Mouse (Mus musculus) right cerebral cortex, adult 2 months (tissue): ENCODE measurements around the gene Gjb5.

ENCODE experiments used
- DNase-seq, 2 experiments: peaks; one replicate each; pipeline ENCODE4 v3.0.0; 2021 to 2022; ENCODE audit warnings: low spot score in 2 of 2

The Gjb5 gene

GRCm38 (mm10) chr4:127349560-127350300 is 8.3 kb downstream of the Gjb5 start:
- DNase-seq = no peak

DNA sequence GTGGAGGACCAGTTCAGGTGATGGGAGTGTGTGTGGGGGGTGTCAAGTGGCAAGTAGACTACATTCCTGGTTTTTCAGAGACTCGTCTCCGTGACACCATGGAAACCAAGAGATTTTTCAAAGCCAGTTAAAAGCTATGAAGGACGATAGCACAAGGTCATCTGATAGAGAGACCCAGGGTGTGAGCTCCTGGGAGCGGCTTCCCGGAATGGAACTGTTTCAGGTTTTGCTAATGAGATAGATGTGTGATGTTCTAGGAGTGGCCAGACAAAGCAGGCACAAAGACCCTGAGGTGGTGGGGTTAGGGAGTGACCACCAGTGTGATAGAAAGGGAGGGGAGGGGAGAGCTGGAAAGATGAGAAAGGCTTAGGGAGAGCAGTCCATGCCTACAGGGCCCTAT is 13.0 kb downstream of the Gjb5 start:
- no peak for DNase-seq

- DNase-seq = no peak
Observed at GRCm38 (mm10) chr4:127341372-127341771, 16.6 kb downstream of the Gjb5 start.

GRCm38 (mm10) chr4:127337668-127338067 is 20.3 kb downstream of the Gjb5 start:
- no peak for DNase-seq

GRCm38 (mm10) chr4:127334870-127335504 is 23.0 kb downstream of the Gjb5 start:
- no peak for DNase-seq

GRCm38 (mm10) chr4:127331171-127331570 is 26.8 kb downstream of the Gjb5 start:
- DNase-seq = no peak

DNA sequence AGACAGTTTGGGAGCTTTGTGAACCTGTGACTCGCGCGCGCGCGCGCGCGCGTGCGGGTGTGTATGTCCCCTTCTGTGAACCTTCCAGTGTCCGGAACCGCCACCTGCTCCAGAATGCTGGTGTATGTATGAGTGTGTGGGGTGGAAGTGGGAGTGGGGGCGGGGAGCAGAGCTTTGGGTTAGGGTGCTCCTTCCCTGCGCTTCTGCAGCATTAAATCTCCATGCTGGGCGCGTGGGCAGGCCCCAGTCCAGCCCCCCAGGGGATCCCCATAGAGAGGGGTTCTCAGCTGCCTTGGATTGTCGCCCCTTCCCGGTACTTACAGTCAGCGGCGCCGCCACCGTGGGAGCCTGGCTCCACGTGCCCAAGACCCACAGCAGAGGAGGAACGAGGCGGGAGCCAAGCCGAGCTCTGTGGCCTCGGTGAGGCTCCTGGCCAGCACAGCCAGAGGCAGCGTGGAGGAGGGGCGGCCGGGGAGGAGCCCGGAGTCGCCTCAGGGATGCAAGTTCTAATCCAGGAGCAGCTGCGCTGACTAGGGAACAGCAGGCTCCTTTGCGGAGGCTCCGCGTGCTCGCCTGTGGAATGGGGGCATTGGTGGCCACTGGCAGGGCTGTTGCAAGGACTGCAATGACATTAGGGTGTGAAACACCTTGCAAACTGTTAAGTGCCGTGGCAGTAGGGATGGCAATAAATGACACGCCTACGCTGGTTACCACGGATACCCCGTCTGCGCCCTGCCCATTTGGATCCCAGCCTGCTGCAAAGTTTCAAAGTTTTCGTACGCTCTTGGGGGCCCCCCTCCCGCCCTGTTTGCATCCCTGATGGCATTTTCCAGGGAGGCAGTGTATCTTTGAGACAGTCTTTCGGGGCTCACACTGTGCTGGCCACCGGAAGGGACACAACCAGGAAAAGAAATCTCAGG is 27.5 kb downstream of the Gjb5 start, which contains the start of gene Gjb3:
Gjb3 (minus strand) TSS at position 664 of the 920 bp plus-strand sequence.
- DNase-seq = peak; percentile 29 to 39

DNA sequence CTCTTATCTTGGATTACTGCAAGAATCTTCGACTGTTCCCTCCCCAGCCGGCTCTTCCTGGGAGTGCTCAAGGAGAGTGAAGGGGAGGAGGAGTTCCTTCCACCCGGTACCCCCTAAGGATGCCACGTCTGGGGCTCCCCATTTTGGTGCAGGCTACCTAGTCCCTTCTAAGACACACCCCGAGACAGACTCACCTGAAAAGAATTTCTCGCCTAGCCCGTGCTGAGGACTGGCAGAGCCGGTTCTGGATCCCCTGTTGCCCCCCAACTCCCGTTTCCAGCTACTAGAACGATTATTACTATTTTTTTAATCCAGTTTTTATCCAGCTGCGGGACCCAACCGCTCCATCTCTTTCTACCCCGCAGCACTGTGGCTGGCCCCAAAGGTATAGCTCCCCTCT is 28.2 kb downstream of the Gjb5 start:
- DNase-seq = no peak

DNA sequence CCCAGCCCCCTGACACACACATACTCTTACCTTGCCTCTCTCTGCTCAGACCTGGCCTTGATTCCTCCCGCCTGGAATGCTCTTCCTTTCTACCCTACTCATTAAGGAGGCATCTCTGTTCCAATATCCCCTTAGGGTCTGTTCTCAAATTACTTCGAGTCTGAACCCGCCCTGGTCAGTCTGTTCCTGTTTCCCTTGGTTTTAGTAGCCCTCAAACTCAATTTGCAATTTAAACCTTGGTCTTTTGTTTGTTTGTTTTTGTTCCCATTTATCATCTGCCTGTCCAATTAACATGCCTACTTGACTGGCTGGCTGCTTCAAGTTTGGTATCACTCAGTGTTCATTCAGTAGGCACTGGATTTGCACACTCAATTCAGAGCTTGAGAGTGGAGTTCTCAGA is 28.9 kb downstream of the Gjb5 start:
- DNase-seq = no peak

GRCm38 (mm10) chr4:127328378-127328777 is 29.6 kb downstream of the Gjb5 start:
- no peak for DNase-seq

DNA sequence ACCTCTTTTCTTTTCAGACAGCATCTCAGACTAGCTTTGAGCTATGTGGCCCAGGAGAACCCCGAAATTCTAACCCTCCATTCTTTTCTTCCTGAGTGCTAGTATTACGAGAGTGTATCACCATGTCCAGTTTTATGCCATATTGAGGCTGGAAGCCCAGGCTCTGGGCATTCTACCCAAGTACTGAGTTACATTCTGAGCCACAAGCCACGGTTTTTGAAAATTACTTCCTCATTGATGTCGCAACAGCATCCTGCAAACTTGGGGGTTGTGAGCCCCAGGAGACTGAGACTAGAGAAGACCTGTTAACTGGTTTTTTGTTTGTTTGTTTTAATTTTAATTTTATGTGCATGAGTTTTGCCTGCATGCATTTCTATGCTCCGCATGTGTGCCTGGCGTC is 30.2 kb downstream of the Gjb5 start:
- DNase-seq = no peak

DNA sequence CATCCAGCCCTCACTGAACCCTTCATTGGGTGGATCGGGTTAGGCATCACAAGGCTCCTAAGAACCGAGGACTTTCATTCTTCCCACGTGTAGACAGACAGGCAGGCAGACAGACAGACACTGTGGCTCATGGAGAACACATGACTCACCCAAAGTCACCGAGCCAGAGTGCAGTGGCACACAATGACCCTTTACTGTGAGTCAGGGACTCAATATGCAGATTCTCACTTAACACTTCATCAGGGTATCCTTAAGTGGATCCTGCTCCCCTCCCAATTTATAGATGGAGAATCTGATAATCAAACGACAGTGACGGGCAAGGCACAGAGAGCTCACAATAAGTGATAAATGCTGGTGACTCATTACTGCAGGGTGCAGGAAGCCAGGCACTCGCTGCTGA is 30.7 kb downstream of the Gjb5 start:
- DNase-seq = no peak

- DNase-seq = no peak
Observed at GRCm38 (mm10) chr4:127325276-127325675, 32.7 kb downstream of the Gjb5 start.

DNA sequence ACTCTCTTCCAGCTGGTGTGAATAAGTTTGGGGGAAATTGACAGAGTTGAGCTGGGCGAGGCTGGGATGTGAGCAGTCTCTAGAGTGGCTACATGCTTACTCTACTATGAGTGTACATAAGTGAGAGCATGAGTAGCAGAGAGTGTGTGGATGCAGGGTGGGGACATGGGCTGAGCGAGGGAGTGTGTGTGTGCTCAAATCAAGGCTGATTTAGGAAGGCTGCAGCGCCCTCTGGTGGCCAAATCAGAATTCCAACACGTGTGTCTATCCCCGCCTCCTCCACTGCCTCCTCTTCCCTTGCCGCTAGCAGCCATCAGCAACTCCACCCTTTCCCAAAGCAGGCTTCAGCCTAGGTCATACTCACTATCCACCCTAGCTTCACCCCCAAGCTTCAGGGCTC is 33.2 kb downstream of the Gjb5 start:
- peak; percentile 83 to 88 for DNase-seq

GRCm38 (mm10) chr4:127324296-127324695 is 33.7 kb downstream of the Gjb5 start:
- DNase-seq = no peak

- no peak for DNase-seq
Observed at GRCm38 (mm10) chr4:127323651-127324050, 34.3 kb downstream of the Gjb5 start.

GRCm38 (mm10) chr4:127319613-127320012 is 38.4 kb downstream of the Gjb5 start:
- DNase-seq = peak; percentile 70 to 82

- no peak for DNase-seq
Observed at GRCm38 (mm10) chr4:127317143-127317542, 40.8 kb downstream of the Gjb5 start.

DNA sequence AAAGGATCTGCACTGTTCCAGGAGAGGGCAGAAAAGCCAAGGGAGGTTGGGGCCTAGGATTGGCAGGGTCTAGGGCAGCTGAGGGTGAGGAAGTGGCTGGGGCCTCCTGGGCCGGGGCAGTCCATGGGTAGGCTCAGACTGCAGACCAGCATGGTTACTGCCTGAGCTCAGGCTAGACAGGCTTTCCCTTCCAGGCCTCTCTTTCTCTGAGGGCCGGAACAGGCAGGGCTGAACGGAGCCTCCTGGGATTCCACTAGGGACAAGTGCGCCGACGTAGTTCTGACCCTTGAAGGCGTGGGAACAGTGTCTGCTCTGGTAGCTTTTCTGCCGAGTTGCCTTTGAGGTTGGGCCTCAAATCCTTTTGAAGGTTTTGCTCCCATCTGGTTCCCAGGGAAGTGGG is 42.2 kb downstream of the Gjb5 start:
- no peak for DNase-seq

DNA sequence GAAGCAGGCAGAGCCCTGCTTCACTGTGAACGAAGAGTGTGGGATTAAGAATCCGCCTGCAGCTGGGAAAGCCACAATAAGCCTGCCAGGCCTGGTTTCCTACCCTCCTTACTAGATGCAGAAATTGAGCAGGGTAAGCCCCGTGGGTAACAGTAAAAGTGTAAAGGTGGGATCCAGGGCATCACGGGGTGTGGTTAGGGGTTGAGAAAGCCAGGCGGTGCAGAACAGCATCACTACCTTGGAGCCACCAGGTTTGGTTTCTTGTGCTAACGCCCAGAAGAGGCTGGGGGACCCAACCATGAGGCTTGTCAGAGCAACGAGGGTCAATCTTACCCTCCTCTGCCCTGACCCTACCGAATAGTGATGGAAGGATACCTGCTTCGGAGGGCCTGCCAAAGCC is 43.4 kb downstream of the Gjb5 start:
- DNase-seq = no peak

DNA sequence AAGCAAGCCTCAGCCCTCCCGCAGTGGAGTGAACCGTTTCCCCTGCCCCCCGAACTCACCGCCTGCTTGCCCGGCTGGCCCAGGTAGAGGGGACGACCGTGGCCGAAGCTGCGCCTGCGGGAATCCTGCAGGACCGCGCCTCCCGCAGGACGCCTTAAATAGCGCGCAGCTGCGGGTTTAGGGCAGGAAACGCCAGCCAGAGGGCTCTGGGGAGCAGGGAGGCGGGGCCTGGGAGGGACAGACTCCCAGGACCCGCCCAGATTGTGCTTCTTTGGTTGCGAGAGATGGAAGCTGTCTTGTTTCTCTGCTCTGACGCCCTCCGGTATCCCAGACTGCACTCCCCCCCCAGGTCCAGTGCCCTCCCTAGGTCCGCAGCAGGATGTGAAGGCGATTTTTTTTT is 44.1 kb downstream of the Gjb5 start, which contains the start of gene Gja4:
Gja4 (minus strand) TSS at position 179 of the 400 bp plus-strand sequence.
- DNase-seq = peak; percentile 61 to 64

DNA sequence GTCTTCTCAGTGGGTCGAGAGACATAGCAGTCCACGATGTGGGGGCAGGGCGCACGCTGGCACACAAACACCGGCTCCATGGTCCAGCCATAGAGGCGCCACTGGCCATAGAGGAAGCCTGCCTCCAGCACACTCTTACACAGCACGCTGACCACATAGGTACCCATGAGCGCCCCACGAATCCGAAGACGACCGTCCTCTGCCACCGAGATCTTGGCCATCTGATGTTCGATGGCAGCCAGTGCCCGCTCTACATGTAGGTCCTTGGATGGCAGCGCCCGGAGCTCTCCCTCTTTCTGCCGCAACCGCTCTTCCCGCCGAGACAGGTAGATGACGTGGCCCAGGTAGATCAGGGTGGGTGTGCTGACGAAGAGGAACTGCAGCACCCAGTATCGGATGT is 45.6 kb downstream of the Gjb5 start:
- no peak for DNase-seq
